Mouse (Mus musculus) lung, adult 2 months (tissue): ENCODE measurements around the gene Tram1l1. TPM values are rescaled to one million over a fixed set of nuclear protein-coding genes. Genes with fewer than 3 reads are reported as not detected.
"Not testable (repeated sequence)": the region's sequence is repeated elsewhere in the genome, so short reads cannot be mapped to it uniquely, and the experiment has no call there.

Source experiments
- DNase-seq: peaks from one replicate; pipeline ENCODE4 v3.0.0; 2022
- H3K4me1 ChIP-seq: fragments of 200-500 bp; 2 replicates; pipeline ENCODE4 v1.6.1; 2011; ENCODE audit warnings: low read length; ENCODE audit not compliant: control insufficient read depth, insufficient read depth
- H3K4me3 ChIP-seq: fragments of 200-500 bp; replicated peaks from 2 replicates; pipeline ENCODE3; 2011; ENCODE audit warnings: low read depth, mild to moderate bottlenecking, control low read depth, low read length; ENCODE audit errors: extremely low read depth
- CTCF ChIP-seq: fragments of 200-500 bp; IDR thresholded peaks from 2 replicates; pipeline ENCODE4 v1.5.1; 2011; ENCODE audit warnings: mild to moderate bottlenecking, low read length, control low read depth; ENCODE audit not compliant: insufficient read depth
- POLR2A ChIP-seq: fragments of 200-500 bp; IDR thresholded peaks from 2 replicates; pipeline ENCODE4 v1.6.1; 2011; ENCODE audit warnings: low read depth, mild to moderate bottlenecking, control low read depth, low read length, borderline replicate concordance; ENCODE audit errors: extremely low read depth
- WGBS: fragments of 180-500 bp; shearing (Covaris S2); methylation state at CpG from one replicate; pipeline ENCODE4 v1.1.7; 2018; 5-methylcytosine and 5-hydroxymethylcytosine counted together
- polyA plus RNA-seq: library from polyadenylated mRNA; depleted of rRNA; stranded (reverse); fragments of >200 nt; gene quantifications from 2 replicates; pipeline ENCODE4 v1.2.3, GENCODE M21; 2012; rRNA removed

The Tram1l1 gene
- 0.40 and 0.53 TPM in 2 replicates for polyA plus RNA-seq

DNA sequence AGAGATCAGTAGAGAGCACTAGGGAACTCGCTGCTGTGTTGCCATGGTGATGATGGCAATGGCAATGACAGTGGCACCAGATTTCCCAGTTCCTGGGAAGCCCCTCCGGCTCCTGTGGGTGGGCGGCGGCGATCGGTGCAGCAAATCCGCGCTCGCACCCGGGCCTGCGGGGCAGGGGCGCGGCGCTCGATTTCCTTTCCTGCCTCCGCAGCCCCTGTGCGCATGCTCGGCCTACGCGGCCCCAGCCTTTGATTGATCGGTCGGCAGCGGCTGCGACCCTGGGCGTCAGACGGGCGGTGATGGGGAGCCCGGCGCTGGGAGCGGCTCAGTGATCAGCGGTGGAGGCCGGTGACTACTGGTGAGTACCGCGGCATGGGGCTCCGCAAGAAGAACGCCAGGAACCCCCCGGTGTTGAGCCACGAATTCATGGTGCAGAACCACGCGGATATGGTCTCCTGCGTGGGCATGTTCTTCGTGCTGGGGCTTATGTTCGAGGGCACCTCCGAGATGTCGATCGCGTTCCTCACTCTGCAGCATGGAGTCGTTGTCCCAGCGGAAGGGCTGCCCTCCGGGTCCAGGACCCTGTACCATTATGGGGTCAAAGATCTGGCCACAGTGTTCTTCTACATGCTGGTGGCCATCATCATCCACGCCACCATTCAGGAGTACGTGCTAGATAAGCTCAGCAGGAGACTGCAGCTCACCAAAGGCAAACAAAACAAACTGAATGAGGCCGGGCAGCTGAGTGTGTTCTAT is at the start of gene Tram1l1:
Gene Tram1l1 (plus strand): TSS at position 35 of the 756 bp plus-strand sequence.
- peak within 1 kb of the TSS; percentile 52 for H3K4me3 ChIP-seq
- 4% methylated on average over 53 of the region's 53 CpGs for WGBS
- TF ChIP-seq CTCF: no peak
- TF ChIP-seq POLR2A: no peak
- DNase-seq: no peak
- no peaks in the 10 kb centered on the region for H3K4me1 ChIP-seq

DNA sequence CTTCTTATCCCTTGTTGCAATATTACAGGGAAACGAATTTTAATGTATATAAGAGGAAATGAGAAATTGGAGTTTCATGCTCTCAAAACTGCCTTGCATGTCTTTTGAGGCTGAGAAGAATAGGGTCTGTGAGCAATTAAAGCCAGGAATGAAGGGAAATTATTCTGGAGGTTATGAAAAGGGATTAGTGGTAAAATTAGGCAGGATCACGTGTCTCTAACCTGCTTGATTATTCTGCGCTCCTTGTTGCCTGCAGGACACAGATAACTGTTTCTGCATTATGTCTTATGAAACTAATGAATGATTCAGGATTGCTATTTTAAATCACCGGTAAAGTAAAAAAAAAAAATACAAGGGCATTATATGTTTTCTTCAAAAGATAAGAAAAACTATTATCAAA is 49.4 kb upstream of the Tram1l1 start:
- H3K4me1 ChIP-seq: no peaks in the 10 kb centered on the region
- no peak for DNase-seq
- no peak for TF ChIP-seq POLR2A
- TF ChIP-seq CTCF: no peak
- H3K4me3 ChIP-seq: no peak overlapping the region
- WGBS: 77% methylated on average over 4 of the region's 4 CpGs

DNA sequence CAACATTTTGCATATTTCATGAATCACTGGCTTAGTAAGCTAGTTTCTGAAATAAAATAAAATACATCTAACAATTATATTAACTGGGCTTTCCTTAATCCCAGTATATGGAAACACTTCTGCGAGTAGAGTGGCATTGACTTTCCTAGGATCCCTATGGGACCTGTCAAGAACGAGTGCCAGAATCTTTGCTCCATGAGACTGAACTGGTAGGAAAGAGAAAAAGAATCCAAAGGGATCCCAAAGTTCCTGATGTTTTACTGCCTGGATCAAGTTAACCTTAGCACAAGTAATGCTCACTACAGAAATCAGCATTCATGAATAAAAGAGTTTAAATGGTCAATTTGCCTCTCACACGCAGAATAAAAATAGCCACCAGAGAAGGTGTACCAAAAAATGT is 49.0 kb upstream of the Tram1l1 start:
- WGBS: 75% methylated on average over 3 of the region's 3 CpGs

DNA sequence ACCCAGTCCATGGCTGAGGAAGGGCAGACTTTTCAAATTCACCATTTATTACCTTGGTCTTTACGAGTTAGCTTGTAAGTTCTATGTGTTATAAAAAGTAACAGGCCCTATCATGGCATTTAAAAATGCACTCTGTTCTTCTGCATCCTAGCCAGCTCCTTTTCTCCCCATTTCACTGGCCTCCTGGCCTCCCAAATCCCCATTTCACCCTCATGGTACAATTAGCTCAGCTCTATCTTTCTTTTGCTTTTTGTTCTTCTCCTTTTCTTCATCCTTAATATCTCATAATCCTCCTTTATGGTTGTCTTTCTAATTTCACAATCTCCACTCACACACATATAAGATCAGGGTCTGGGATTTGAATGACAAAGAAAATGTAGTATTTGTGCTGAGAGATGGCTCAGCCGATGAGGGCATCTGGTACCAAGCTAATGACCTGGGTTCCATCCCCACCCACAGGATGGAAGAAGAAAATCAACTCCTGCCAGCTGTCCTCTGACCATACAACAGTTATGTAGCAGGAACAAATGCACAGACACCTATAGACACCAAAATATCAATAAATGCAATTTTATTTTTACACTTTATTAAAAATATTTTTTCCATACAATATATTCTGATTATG is 48.1 kb upstream of the Tram1l1 start:
- Histone ChIP-seq H3K4me1 (no peaks in the 10 kb centered on the region), H3K4me3 (no peak overlapping the region)
- TF ChIP-seq POLR2A: no peak
- no peak for TF ChIP-seq CTCF
- DNase-seq: no peak
- 64% methylated on average over 2 of the region's 2 CpGs for WGBS

More for the DNA sequence above, 49.0 kb upstream of the Tram1l1 start:
- TF ChIP-seq CTCF (no peak), POLR2A (no peak)
- Histone ChIP-seq H3K4me3 (no peak overlapping the region), H3K4me1 (no peaks in the 10 kb centered on the region)
- DNase-seq: no peak

DNA sequence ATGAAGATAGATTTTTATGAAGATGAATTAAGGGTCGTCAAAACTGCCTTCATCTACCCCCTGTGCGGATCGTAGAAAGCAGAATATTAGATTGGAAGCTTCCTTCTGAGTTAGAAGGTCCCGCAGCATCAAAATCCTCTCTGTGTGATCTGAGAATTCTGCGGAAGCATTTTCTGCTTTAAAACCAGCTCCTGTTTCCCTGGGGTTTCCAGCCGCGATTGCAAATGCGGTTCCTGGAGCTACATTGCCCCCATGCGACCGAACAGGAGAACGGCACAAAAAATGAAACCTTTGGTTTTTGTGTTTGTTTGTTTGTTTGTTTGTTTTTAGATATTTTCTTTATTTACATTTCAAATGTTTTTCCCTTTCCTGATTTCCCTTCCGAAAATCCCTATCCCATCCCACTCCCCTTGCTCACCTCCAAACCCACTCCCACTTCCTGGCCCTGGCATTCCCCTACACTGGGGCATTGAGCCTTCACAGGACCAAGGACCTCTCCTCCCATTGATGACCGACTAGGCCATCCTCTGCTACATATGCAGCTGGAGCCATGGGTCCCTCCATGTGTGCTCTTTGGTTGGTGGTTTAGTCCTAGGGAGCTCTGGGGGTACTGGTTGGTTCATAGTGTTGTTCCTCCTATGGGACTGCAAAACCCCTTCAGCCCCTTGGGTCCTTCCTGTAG is 45.6 kb upstream of the Tram1l1 start:
- WGBS: 12% methylated on average over 13 of the region's 13 CpGs
- H3K4me3 ChIP-seq, H3K4me1 ChIP-seq, DNase-seq: not testable (repeated sequence)
- TF ChIP-seq CTCF: peak; percentile 65

DNA sequence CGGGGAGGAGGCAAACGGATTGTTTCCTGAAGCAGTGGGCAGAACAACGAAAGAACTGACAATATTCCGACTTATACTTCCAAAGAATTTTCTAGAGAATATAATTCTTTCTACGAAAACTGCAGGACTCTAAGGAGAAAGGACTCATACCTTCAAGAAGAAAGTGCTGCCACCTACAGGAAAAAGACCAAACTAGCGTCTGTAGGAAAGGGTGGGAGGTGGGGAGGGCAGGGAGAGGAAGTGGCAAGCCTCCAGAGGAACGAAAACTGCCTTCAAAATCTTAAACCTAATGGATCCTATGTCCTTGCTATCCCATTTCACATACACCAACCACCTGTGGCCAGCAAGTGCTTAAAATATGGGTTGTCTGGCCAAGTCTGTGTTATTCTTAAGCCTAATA is 31.7 kb upstream of the Tram1l1 start:
- DNase-seq, H3K4me1 ChIP-seq, H3K4me3 ChIP-seq: not testable (repeated sequence)
- WGBS: 29% methylated on average over 7 of the region's 7 CpGs

DNA sequence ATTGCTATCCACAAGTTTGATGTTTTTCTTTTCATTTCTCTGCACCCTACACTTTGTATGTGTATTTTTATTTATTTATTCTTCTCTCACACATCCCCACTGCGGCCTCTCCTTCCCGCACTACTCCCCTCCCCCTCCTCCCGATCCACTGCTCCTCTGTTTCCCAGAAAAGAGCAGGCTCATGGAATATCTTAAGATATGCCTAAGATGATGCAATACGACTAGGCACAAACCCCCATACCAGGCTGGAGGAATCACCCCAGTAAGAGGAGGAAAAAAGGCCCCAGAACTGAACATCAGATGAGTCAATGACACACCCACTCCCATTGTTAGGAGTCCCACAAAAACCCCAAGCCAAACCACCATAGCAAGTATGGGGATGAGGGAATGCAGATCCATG is 1.4 kb upstream of the Tram1l1 start:
- no peak for TF ChIP-seq CTCF
- TF ChIP-seq POLR2A: no peak
- Histone ChIP-seq H3K4me3 (no peak overlapping the region), H3K4me1 (no peaks in the 10 kb centered on the region)
- DNase-seq: no peak
- WGBS: 62% methylated on average over 4 of the region's 4 CpGs

DNA sequence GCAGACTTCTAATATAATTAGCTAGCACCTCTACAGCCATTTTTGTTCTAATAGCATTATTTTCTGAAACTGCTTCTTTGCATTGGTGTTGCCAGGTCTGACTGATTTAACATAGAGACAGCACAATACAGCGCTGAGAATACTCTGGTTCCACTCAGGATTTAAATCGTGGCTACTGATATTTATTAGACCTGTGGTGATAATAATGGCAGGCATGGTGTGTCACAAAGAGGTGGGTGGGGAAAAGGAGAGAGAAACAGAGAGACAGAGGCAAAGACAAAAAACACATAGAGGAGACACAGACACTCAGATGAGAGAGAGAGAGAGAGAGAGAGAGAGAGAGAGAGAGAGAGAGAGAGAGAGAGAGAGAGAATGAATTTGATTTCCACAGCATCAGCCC is 257 bp upstream of the Tram1l1 start:
- no peak for TF ChIP-seq CTCF
- no peak for TF ChIP-seq POLR2A
- Histone ChIP-seq H3K4me3 (peak overlapping the region; percentile 52), H3K4me1 (no peaks in the 10 kb centered on the region)
- DNase-seq: no peak
- WGBS: 16% methylated on average over 2 of the region's 2 CpGs

DNA sequence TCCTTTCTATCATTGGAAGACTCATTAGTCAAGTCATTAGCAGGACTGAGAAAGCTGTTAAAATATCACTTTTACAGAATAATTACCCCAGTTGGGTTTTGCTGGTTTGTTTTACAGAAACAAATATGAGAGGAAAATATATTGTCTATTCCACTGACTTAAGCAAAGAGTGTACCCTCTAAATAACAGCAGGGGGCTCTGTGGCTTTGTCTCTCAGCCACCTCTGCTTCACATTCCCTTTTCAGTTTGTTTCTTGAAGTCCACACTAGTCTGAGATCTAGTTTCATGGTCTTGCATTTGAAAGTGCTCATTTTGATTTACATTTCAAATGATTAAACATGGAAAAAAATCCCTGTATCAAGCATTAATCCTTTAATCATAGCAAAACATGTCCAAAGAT is 25.8 kb downstream of the Tram1l1 start:
- DNase-seq: no peak
- TF ChIP-seq CTCF: no peak
- no peak for TF ChIP-seq POLR2A
- H3K4me3 ChIP-seq: no peak overlapping the region
- no peaks in the 10 kb centered on the region for H3K4me1 ChIP-seq

DNA sequence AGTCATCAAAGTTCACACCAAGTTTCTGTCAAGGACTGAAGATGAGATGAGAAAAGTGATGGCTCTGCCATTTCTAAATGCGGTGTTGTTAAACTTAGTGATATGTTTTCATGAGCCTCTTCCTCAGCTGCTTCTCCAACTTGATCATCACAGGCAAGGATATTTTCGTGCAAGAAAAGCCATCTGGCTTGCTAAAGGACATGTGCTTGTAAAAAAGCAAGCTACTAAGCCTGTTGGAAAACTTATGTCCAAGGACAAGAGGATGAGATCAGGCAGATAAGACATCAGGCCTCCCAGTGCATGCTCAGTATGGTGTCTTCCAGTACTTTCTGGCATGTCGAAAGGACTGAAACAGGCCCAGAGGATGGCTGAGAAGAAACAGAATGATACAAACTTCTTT is 36.9 kb downstream of the Tram1l1 start:
- TF ChIP-seq POLR2A: no peak
- no peak for TF ChIP-seq CTCF
- Histone ChIP-seq H3K4me1 (no peaks in the 10 kb centered on the region), H3K4me3 (no peak overlapping the region)
- 85% methylated on average over 3 of the region's 3 CpGs for WGBS
- no peak for DNase-seq
